Mouse (Mus musculus): ENCODE data around the gene Zbtb32. TPM values are rescaled to one million over a fixed set of nuclear protein-coding genes. Genes with fewer than 3 reads are reported as not detected.

Zbtb32 gene
- polyA plus RNA-seq, 1 experiment from 2014 or later, result 1.2 TPM

- ATAC-seq, result no peak
- Histone ChIP-seq H3K36me3 (ENCODE audit: control insufficient read depth, insufficient read depth) (peaks cover 19% of the 10 kb centered on the region; the same call in 1 of the 2 replicates), H3K9me3 (ENCODE audit: control insufficient read depth) (no peaks in the 10 kb centered on the region), H3K4me2 (replicated peaks; ENCODE audit: low read depth) (no peak overlapping the region), H3K4me3 (ENCODE audit: low read depth, low read length) (no peak overlapping the region), H3K27ac (ENCODE audit: low read depth, low read length) (no peak overlapping the region), H3K4me1 (replicated peaks; ENCODE audit: control insufficient read depth, insufficient read depth, low read length) (no peaks in the 10 kb centered on the region), H3K27me3 (replicated peaks; ENCODE audit: control insufficient read depth, insufficient read depth, low read length) (no peaks in the 10 kb centered on the region), H3K9ac (ENCODE audit: low read depth, low read length) (no peak overlapping the region)
- WGBS, result 91% methylated on average over 7 of the region's 7 CpGs
- TF ChIP-seq CTCF (IDR thresholded peaks at IDR 0.05; ENCODE audit: low read depth), result no peak
Measured at GRCm38 (mm10) chr7:30540572-30540971, 58.1 kb downstream of the Zbtb32 start.

Small RNAs within 50 kb of the gene (microRNA-seq; reads per million reads assigned to microRNA genes)
- 1.6 reads per million for gene Gm38670
- gene Mir3569, result not detected

Other genes with a start within 250 kb of the Zbtb32 start
- 1.1 and 1.8 TPM in 2 replicates for gene Lrfn3, start 236.1 kb downstream of the Zbtb32 start, polyA plus RNA-seq (2015; fragmentation: Nextera tagmentation; extraction: Ambion mirVana)
- 60.0 and 63.6 TPM in 2 replicates for gene Tyrobp, start 185.1 kb downstream of the Zbtb32 start, polyA plus RNA-seq (2015; fragmentation: Nextera tagmentation; extraction: Ambion mirVana)
- gene Hcst, start 179.1 kb downstream of the Zbtb32 start, polyA plus RNA-seq (2015; fragmentation: Nextera tagmentation; extraction: Ambion mirVana), result 4.0 and 5.9 TPM in 2 replicates
- 1.2 and 1.3 TPM in 2 replicates for gene Nfkbid, start 177.2 kb downstream of the Zbtb32 start, polyA plus RNA-seq (2015; fragmentation: Nextera tagmentation; extraction: Ambion mirVana)
- gene Aplp1, start 153.4 kb downstream of the Zbtb32 start, polyA plus RNA-seq (2015; fragmentation: Nextera tagmentation; extraction: Ambion mirVana), result 28.2 and 30.1 TPM in 2 replicates
- 0.08 and 0.09 TPM in 2 replicates for gene Kirrel2, start 141.2 kb downstream of the Zbtb32 start, polyA plus RNA-seq (2015; fragmentation: Nextera tagmentation; extraction: Ambion mirVana)
- 0.10 TPM in 1 of 2 replicates, not detected in the other for gene Nphs1, start 140.6 kb downstream of the Zbtb32 start, polyA plus RNA-seq (2015; fragmentation: Nextera tagmentation; extraction: Ambion mirVana)
- gene Prodh2, start 105.3 kb downstream of the Zbtb32 start, polyA plus RNA-seq (2015; fragmentation: Nextera tagmentation; extraction: Ambion mirVana), result 3.9 and 5.4 TPM in 2 replicates
- gene Arhgap33, start 63.8 kb downstream of the Zbtb32 start, polyA plus RNA-seq (2015; fragmentation: Nextera tagmentation; extraction: Ambion mirVana), result 2.6 and 2.8 TPM in 2 replicates
- gene Hspb6, start 46.7 kb downstream of the Zbtb32 start, polyA plus RNA-seq (2015; fragmentation: Nextera tagmentation; extraction: Ambion mirVana), result 50.6 and 55.7 TPM in 2 replicates
- 1.9 and 2.0 TPM in 2 replicates for gene Proser3, start 46.6 kb downstream of the Zbtb32 start, polyA plus RNA-seq (2015; fragmentation: Nextera tagmentation; extraction: Ambion mirVana)
- 31.4 and 33.9 TPM in 2 replicates for gene Lin37, start 39.1 kb downstream of the Zbtb32 start, polyA plus RNA-seq (2015; fragmentation: Nextera tagmentation; extraction: Ambion mirVana)
- 65.9 and 68.6 TPM in 2 replicates for gene U2af1l4, start 35.6 kb downstream of the Zbtb32 start, polyA plus RNA-seq (2015; fragmentation: Nextera tagmentation; extraction: Ambion mirVana)
- 0.83 and 1.2 TPM in 2 replicates for gene Gm49396, start 35.6 kb downstream of the Zbtb32 start, polyA plus RNA-seq (2015; fragmentation: Nextera tagmentation; extraction: Ambion mirVana)
- 247 and 259 TPM in 2 replicates for gene Psenen, start 35.3 kb downstream of the Zbtb32 start, polyA plus RNA-seq (2015; fragmentation: Nextera tagmentation; extraction: Ambion mirVana)
- gene Igflr1, start 33.5 kb downstream of the Zbtb32 start, polyA plus RNA-seq (2015; fragmentation: Nextera tagmentation; extraction: Ambion mirVana), result 0.73 and 1.2 TPM in 2 replicates
- 5.6 and 5.8 TPM in 2 replicates for gene Kmt2b, start 10.2 kb downstream of the Zbtb32 start, polyA plus RNA-seq (2015; fragmentation: Nextera tagmentation; extraction: Ambion mirVana)
- 1.0 and 1.6 TPM in 2 replicates for gene Upk1a, start 13.9 kb upstream of the Zbtb32 start, polyA plus RNA-seq (2015; fragmentation: Nextera tagmentation; extraction: Ambion mirVana)
- 1,664 and 1,738 TPM in 2 replicates for gene Cox6b1, start 27.2 kb upstream of the Zbtb32 start, polyA plus RNA-seq (2015; fragmentation: Nextera tagmentation; extraction: Ambion mirVana)
- not detected in 2 replicates for gene Etv2, start 36.9 kb upstream of the Zbtb32 start, polyA plus RNA-seq (2015; fragmentation: Nextera tagmentation; extraction: Ambion mirVana)
- gene Rbm42, start 51.4 kb upstream of the Zbtb32 start, polyA plus RNA-seq (2015; fragmentation: Nextera tagmentation; extraction: Ambion mirVana), result 87.8 and 88.9 TPM in 2 replicates
- gene Haus5, start 66.1 kb upstream of the Zbtb32 start, polyA plus RNA-seq (2015; fragmentation: Nextera tagmentation; extraction: Ambion mirVana), result 38.3 and 38.7 TPM in 2 replicates
- gene Pmis2, start 72.7 kb upstream of the Zbtb32 start, polyA plus RNA-seq (2015; fragmentation: Nextera tagmentation; extraction: Ambion mirVana), result not detected in 2 replicates
- gene 2200002J24Rik, start 100.0 kb upstream of the Zbtb32 start, polyA plus RNA-seq (2015; fragmentation: Nextera tagmentation; extraction: Ambion mirVana), result 4.6 and 6.0 TPM in 2 replicates
- gene Atp4a, start 113.3 kb upstream of the Zbtb32 start, polyA plus RNA-seq (2015; fragmentation: Nextera tagmentation; extraction: Ambion mirVana), result 0.35 and 0.80 TPM in 2 replicates
- gene Tmem147, start 130.6 kb upstream of the Zbtb32 start, polyA plus RNA-seq (2015; fragmentation: Nextera tagmentation; extraction: Ambion mirVana), result 158 and 161 TPM in 2 replicates
- gene Gapdhs, start 144.8 kb upstream of the Zbtb32 start, polyA plus RNA-seq (2015; fragmentation: Nextera tagmentation; extraction: Ambion mirVana), result not detected in 2 replicates
- 2.7 and 2.9 TPM in 2 replicates for gene Sbsn, start 152.6 kb upstream of the Zbtb32 start, polyA plus RNA-seq (2015; fragmentation: Nextera tagmentation; extraction: Ambion mirVana)
- gene Dmkn, start 164.8 kb upstream of the Zbtb32 start, polyA plus RNA-seq (2015; fragmentation: Nextera tagmentation; extraction: Ambion mirVana), result 27.8 and 28.2 TPM in 2 replicates
- 4.1 and 4.8 TPM in 2 replicates for gene Krtdap, start 189.0 kb upstream of the Zbtb32 start, polyA plus RNA-seq (2015; fragmentation: Nextera tagmentation; extraction: Ambion mirVana)
- 12.5 and 12.6 TPM in 2 replicates for gene Ffar2, start 224.9 kb upstream of the Zbtb32 start, polyA plus RNA-seq (2015; fragmentation: Nextera tagmentation; extraction: Ambion mirVana)

All from intestine, postnatal 0 days (tissue).